Mouse (Mus musculus) limb, embryonic 11.5 days (tissue): ENCODE data around the gene Glmp. TPM values are rescaled to one million over a fixed set of nuclear protein-coding genes. Genes with fewer than 3 reads are reported as not detected.

Source experiments
- ATAC-seq: fragments of 200-750 bp; cut with Nextera tagmentation; 2 replicates; pipeline ENCODE4 v1.8.0; 2017; ENCODE audit warnings: low read depth; ENCODE audit not compliant: insufficient number of reproducible peaks, low FRiP score, low TSS enrichment
- DNase-seq: peaks from one replicate; pipeline ENCODE4 v3.0.0-alpha.2; 2015; ENCODE audit warnings: low spot score
- H3K27ac ChIP-seq: fragments of 300-500 bp; sonication (generic); replicated peaks from 2 replicates; pipeline ENCODE4 v1.5.1; 2014; ENCODE audit warnings: low read depth, mild to moderate bottlenecking, low read length
- H3K27me3 ChIP-seq: fragments of 300-500 bp; sonication (generic); 2 replicates; pipeline ENCODE4 v1.6.1; 2014; ENCODE audit warnings: mild to moderate bottlenecking, low read length, mixed read lengths; ENCODE audit not compliant: control insufficient read depth, insufficient read depth
- H3K36me3 ChIP-seq: fragments of 300-500 bp; sonication (generic); 2 replicates; pipeline ENCODE4 v1.6.1; 2014; ENCODE audit warnings: mild to moderate bottlenecking, low read length, moderate library complexity, mixed read lengths; ENCODE audit not compliant: control insufficient read depth, insufficient read depth
- H3K4me1 ChIP-seq: fragments of 300-500 bp; sonication (generic); 2 replicates; pipeline ENCODE4 v1.6.1; 2014; ENCODE audit warnings: low read length, mixed read lengths; ENCODE audit not compliant: control insufficient read depth, insufficient read depth
- H3K4me2 ChIP-seq: fragments of 300-500 bp; sonication (generic); 2 replicates; pipeline ENCODE4 v1.6.1; 2014; ENCODE audit warnings: low read depth, mild to moderate bottlenecking, moderate library complexity; ENCODE audit not compliant: severe bottlenecking
- H3K4me3 ChIP-seq: fragments of 300-500 bp; sonication (generic); 2 replicates; pipeline ENCODE4 v1.5.1; 2014; ENCODE audit warnings: low read depth, low read length
- H3K9ac ChIP-seq: fragments of 300-500 bp; sonication (generic); 2 replicates; pipeline ENCODE4 v1.6.1; 2014; ENCODE audit warnings: mild to moderate bottlenecking, low read length
- H3K9me3 ChIP-seq: fragments of 300-500 bp; sonication (generic); 2 replicates; pipeline ENCODE4 v1.6.1; 2016; ENCODE audit warnings: low read length; ENCODE audit not compliant: control insufficient read depth
- WGBS: fragments of 180-500 bp; shearing (Covaris S2); extraction: QIAGEN DNeasy Blood & Tissue Kit; methylation state at CpG from one replicate; pipeline ENCODE4 v1.1.7; 2014; 5-methylcytosine and 5-hydroxymethylcytosine counted together
- polyA plus RNA-seq: library from polyadenylated mRNA; unstranded; fragments of >200 nt; fragmentation: Nextera tagmentation; extraction: Ambion mirVana; gene quantifications from 2 replicates; pipeline ENCODE4 v1.2.1, GENCODE M21; 2014

Gene Glmp
- polyA plus RNA-seq, 1 experiment from 2014 or later: 100 TPM

DNA sequence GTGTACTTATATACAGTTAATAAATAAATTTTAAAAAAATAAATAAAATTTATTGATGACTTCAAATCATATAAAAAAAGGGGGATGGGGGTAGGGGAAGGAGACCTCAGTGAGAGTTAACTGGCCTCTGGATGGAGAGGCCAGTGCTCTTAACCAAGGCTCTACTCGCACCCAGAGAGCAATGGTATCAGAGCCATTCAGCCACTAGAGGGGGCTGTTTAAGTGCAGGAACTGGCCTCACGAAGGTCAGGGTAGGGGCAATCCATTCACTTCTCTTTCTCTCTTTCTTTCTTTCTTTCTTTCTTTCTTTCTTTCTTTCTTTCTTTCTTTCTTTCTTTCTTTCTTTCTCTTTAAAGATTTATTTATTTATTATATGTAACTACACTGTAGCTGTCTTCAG is 6.5 kb downstream of the Glmp start:
- ATAC-seq (no peak), DNase-seq (peak; percentile 62)
- Histone ChIP-seq H3K36me3 (peaks cover 3% of the 10 kb centered on the region; the same call in 1 of the 2 replicates), H3K9ac (no peak overlapping the region), H3K4me3 (no peak overlapping the region), H3K27me3 (no peaks in the 10 kb centered on the region), H3K4me1 (peaks cover 4% of the 10 kb centered on the region; the same call in 1 of the 2 replicates), H3K4me2 (no peak overlapping the region), H3K27ac (no peak overlapping the region), H3K9me3 (no peaks in the 10 kb centered on the region)
- 29% methylated on average over 2 of the region's 2 CpGs for WGBS

DNA sequence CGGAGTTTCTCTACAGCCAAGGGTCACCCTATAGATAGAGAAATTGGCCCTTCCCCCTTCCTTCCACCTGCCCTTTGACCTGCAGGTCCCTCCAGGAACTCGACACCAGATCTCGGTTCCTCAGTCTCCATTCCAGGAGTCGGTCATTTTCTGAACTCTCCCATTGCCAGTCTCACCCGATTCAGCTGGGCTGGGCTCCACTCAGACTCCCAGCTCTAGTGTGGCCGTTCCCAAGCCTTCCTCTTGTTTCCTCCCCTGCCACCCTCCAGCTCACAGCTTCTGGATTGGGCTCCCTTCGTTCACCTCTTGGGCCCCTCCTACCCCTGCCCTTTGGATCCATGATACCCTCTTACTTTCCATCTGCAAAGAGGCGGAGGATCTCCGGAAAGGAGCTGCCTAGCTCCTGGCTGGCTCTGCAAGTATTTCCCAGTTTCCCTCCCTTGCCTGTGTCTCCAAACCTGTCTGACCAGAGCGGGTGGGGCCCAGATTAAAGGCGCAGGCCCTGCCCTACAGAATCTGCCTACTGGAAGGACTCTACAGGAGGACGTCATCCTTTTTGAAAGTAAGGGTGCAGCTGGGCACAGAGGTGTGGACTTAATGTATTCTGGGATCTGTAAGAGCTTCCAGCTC is 9.3 kb downstream of the Glmp start:
- Histone ChIP-seq H3K36me3 (no peaks in the 10 kb centered on the region), H3K27ac (no peak overlapping the region), H3K9me3 (no peaks in the 10 kb centered on the region), H3K4me2 (peak overlapping the region; percentile 22; the same call in 1 of the 2 replicates), H3K27me3 (no peaks in the 10 kb centered on the region), H3K4me3 (no peak overlapping the region), H3K9ac (no peak overlapping the region), H3K4me1 (peaks cover 10% of the 10 kb centered on the region)
- WGBS: 48% methylated on average over 12 of the region's 12 CpGs
- DNase-seq (no peak), ATAC-seq (no peak)

DNA sequence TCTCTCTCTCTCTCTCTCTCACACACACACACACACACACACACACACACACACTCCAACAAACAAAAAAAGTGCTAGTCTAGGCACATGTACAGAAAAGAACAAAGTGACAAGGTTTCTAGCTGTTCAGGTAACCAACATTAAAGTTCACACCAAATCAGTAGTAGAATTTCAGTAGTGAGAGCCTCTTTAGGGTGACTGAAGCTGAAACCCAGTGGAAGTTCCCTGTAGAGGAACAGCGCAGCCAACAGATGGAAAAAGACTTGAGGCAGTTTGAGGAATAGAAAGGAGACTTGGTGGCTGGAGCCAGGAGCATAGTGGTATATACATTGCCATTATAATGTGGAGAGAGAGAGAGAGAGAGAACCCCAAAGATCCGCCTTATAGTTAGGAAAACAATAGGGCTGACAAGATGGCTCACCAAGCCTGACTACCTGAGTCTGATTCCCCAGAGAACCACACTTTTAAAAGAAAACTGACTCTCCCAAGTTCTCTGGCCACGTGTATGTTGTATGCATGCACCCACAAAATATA is 10.1 kb downstream of the Glmp start:
- Histone ChIP-seq H3K4me1 (peaks cover 11% of the 10 kb centered on the region), H3K9me3 (no peaks in the 10 kb centered on the region), H3K27me3 (no peaks in the 10 kb centered on the region), H3K36me3 (no peaks in the 10 kb centered on the region), H3K27ac (no peak overlapping the region), H3K4me2 (peak overlapping the region; percentile 66), H3K4me3 (peak overlapping the region; percentile 79), H3K9ac (peak overlapping the region; percentile 92)
- no peak for ATAC-seq
- no peak for DNase-seq
- 46% methylated on average over 3 of the region's 3 CpGs for WGBS

DNA sequence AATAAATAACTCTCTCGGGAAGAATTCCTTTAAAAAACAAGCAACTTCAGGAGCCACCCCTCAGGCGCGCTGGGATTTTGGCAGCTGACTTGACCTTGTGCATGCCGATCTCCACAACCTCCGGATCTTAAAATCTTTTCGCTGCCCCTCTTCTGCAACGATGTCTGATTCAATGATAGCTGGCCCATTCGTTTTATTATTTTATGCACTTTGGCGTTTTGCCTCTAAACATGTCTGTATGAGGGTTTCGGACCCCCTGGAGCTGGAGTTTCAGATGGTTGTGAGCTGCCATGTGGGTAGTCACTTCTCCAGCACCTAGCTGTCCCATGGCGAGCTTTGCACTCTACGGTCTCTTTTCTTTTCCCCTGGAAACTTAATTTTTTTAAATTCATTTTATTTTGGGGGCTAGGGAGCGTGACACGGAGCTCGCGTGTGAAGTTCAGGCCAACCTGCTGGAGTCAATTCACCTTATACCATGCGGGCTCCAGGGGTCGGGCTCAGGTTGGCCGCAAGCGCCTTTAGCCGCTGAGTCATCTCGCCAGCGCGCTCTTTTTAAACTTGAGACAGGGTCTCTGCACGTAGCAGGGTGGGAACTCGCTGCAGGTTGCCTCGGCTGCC is 10.7 kb downstream of the Glmp start:
- ATAC-seq (peak; percentile 45; the same call in 1 of the 2 replicates), DNase-seq (no peak)
- Histone ChIP-seq H3K27me3 (no peaks in the 10 kb centered on the region), H3K9ac (peak overlapping the region; percentile 92), H3K4me1 (peaks cover 11% of the 10 kb centered on the region), H3K4me2 (peak overlapping the region; percentile 66), H3K4me3 (peak overlapping the region; percentile 79), H3K27ac (peak overlapping the region; percentile 90), H3K9me3 (no peaks in the 10 kb centered on the region), H3K36me3 (no peaks in the 10 kb centered on the region)
- under 1% methylated on average over 27 of the region's 27 CpGs for WGBS

DNA sequence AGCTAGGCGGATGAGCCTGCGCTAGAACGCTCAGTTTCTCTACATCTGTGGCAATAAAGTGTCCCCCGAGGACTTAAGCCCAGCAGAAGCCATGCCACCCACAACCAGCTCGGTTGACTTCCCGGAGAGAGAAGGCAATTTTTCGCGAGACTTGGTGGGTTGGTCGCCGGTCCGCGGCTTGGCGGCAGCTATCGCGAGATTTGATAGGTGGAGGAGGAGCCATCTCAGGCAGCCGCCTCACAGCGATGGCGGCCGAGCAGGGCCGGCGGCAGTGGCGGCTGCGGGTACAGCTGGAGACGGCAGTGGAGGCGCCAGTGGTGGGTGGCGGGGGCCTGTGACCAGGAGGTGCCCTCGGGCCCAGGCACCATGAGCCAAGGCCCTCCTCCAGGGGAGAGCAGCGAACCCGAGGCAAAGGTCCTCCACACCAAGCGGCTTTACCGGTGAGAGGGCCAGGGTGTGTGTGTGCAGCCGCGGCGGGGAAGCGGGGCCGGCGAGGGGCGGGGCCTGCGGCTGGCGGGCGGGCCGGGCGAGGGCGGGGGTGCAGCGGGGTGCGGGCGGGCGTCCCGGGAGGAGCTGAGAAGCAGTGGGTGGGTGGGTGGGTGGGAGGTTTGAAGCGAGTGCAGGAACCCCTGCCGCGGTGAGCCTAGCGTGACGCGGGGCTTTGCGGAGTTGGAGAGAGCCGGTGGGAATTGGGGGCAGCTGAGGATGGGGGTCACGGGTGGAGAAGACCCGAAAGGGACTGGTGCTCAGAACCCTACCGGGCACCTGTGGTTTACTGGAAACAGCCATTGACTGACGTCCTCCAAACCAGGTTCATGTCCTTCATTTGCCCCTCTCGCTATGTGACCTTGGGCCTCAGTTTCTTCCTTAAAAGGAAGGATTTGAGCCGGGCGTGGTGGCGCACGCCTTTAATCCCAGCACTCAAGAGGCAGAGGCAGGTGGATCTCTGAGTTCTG is 11.5 kb downstream of the Glmp start, which contains the start of the genes Tmem79 and Smg5:
Gene Tmem79 (minus strand): TSS at position 91 of the 956 bp plus-strand sequence.
Gene Smg5 (plus strand): TSS at position 203 of the 956 bp plus-strand sequence.
- Histone ChIP-seq H3K27ac (peak within 1 kb of the TSS; percentile 90), H3K36me3 (no peaks in the 10 kb centered on the region), H3K4me1 (peaks cover 11% of the 10 kb centered on the region), H3K9ac (peak within 1 kb of the TSS; percentile 92), H3K4me2 (peak within 1 kb of the TSS; percentile 66), H3K4me3 (peak within 1 kb of the TSS; percentile 79), H3K27me3 (no peaks in the 10 kb centered on the region), H3K9me3 (no peaks in the 10 kb centered on the region)
- 3% methylated on average over 43 of the region's 66 CpGs for WGBS
- ATAC-seq: peak; percentile 90
- DNase-seq: peak; percentile 97

DNA sequence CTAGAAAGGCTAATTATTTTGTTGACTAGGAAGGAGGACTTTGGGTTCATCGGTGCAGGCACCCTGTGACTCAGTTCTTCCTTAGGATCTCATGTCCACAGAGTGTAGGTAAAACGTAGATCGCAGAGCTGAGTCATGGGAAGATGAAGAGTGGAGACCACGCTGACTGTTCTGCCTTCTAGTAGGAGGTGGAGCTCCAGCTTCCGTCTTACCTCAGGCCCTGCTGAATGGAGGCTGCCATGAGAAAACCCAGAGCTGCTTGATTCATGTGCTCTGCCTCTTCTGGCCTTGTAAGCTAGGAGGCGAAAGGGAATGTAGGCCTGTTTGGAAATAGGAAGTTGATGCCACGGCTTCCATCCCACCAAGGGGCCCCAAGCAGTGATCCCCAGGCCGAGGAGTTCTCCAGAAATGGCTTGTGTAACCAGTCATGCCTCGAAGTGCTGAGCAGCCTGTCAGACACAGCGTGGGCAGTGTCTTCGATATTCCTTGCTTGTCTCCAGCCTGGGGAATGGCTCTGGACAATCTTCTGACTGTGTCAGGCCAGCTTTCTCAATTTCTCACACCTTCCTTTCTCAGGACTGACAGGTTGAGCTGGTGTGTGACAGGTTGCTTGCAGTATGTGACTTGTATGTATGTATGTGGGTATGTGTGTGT is 12.7 kb downstream of the Glmp start:
- 87% methylated on average over 11 of the region's 11 CpGs for WGBS
- peaks cover 2% of the 10 kb centered on the region; the same call in 1 of the 2 replicates for H3K36me3 ChIP-seq
- peak overlapping the region; percentile 10; the same call in 1 of the 2 replicates for H3K4me2 ChIP-seq
- peaks cover 11% of the 10 kb centered on the region for H3K4me1 ChIP-seq
- DNase-seq (no peak), ATAC-seq (no peak)
- no peaks in the 10 kb centered on the region for H3K27me3 ChIP-seq
- H3K9me3 ChIP-seq: no peaks in the 10 kb centered on the region
- H3K9ac ChIP-seq: no peak overlapping the region
- no peak overlapping the region for H3K27ac ChIP-seq
- H3K4me3 ChIP-seq: 0 out of 2 replicates have a peak overlapping the region, but pooled peaks have one; percentile 3

DNA sequence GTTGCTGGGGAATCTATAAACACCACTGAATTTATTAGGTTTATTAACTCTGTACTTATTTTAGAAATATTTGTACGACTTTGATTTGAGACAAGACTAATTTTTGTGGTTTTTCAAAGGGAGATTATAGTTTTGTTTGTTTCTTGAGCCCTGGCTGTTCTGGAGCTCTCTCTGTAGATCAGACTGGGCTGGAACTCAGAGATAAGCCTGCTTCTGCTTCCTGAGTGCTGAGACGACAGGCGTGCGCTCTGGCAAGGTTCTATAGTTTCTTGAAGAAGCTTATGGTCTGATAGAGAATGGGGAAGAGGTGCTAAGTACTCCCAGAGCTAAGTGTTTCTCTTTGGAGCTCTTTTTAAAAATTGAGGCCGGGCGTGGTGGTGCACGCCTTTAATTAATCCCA is 13.5 kb downstream of the Glmp start:
- no peaks in the 10 kb centered on the region for H3K9me3 ChIP-seq
- no peak for ATAC-seq
- H3K27ac ChIP-seq: no peak overlapping the region
- H3K9ac ChIP-seq: no peak overlapping the region
- DNase-seq: no peak
- no peaks in the 10 kb centered on the region for H3K27me3 ChIP-seq
- H3K4me1 ChIP-seq: peaks cover 11% of the 10 kb centered on the region
- WGBS: 95% methylated on average over 7 of the region's 7 CpGs
- H3K4me2 ChIP-seq: no peak overlapping the region
- no peak overlapping the region for H3K4me3 ChIP-seq
- H3K36me3 ChIP-seq: peaks cover 9% of the 10 kb centered on the region; the same call in 1 of the 2 replicates
